Mouse (Mus musculus): ENCODE results near the gene Prkn. TPM values are rescaled to one million over a fixed set of nuclear protein-coding genes. Genes with fewer than 3 reads are reported as not detected.

The Prkn gene
- total RNA-seq, 2 experiments from 2014 or later: 12.3 to 13.1 TPM

- DNase-seq: no peak
Measured at GRCm38 (mm10) chr17:11402225-11402875, 562.2 kb downstream of the Prkn start.

DNA sequence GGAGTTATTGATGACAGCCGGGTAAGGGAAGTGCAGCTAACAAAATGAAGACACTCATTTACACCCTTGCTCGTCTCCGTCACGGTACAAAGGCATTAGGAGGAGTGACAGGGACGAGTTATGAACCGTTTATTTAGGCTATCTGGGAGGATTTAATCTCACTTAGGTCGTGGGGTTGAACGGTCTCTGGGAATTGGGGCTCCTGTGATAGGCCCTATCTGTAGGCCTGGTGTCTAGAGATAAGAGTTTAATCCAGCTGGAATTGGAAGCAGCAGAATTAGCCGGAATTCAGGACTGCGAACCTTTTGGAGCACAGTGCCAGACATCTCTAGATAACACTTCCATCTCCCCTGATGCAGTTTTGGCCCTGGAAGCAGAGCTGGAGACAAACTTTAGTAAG, 571.2 kb downstream of the Prkn start:
- DNase-seq: no peak

DNA sequence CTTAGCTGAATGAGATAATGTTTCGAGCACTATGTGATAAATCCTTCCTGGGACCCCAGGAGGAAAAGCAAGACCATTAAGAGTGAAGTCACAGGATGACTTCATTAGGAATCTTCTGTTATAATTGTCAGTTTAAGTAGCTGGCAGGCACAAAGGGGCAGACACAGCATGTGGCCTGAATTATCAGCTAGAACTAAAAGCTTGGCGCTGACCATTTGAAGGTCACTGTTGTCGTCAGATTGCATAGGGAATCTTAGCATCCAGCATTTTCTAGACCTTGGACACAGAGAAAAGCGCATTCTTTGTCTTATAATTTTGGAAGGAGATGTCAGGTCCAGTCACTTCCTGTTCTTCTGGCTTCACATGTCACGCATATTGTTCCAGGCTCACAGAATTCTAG, 573.5 kb downstream of the Prkn start:
- no peak for DNase-seq

DNA sequence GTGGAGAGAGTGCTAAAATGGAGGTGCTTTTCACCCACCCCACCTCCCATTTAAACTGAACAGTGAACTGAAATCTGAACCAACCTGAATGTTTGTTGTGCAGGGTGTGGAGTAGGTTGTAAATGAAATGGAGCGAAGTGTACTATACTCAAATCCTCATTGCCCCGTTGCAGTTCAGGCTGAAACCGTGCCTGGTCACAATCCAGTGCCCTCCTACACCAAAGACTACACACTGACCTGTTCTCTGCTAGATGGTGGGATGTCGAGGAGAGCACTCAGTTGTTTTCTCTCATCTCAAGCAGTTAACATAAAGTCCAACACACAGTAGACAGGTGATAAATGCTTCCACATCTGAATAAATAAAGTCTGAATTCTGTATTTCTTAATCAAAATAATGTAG, 574.1 kb downstream of the Prkn start:
- no peak for DNase-seq

GRCm38 (mm10) chr17:11417150-11417549, 577.0 kb downstream of the Prkn start:
- DNase-seq: no peak

GRCm38 (mm10) chr17:11419484-11419883, 579.3 kb downstream of the Prkn start:
- DNase-seq: peak in 1 of 2 experiments; percentile 7

DNA sequence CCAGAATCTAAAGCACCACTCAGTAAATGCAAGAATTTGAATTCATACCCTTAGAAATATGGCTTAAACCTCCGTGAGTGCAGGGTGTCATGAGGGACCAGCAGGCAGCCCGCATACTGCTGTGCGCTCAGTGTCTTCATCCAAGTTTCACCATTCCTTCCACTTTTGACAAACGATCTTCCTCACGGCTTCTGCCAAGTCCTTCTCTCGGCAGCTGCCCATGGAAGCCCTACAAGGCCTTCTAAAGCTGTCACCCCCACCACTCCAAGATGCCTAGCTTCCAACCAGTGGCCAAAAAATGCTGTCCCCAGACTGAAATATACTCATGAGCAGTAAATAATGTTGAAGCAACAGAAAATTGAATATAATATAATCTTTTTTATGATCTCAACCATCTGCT, 580.7 kb downstream of the Prkn start:
- no peak for DNase-seq

DNA sequence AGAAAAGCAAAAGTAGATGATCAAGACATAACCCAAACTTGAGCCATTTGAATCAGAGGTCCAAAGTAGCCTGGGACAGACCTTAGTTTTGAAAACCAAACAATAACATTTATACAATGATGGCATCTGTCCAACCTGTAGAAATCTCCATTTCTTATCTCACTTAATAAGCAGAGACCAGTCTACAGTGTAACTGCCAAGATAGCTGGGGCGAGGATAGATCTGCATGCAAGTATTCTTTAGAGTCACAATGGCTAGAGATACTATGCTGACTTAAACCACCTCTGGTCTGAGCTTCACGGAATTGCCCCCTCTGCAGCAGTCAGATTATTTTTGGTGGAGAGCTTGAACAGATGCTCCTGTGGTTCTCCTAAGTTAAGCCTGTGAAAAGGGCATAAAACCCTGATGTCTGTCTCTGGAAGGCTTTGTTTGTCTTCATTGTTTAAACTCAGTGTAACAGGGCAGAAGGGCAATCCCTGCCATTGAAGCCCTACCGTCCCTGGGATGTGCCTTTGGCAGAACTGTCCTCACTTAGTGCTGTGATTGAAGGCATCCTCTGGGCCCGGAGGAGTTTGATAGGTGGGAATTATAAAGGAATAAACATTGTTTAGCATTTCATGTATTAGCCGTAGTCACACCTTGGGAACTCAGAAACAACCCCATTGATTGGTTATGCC, 581.2 kb downstream of the Prkn start:
- no peak for DNase-seq

GRCm38 (mm10) chr17:11431323-11431722, 591.1 kb downstream of the Prkn start:
- DNase-seq: no peak

DNA sequence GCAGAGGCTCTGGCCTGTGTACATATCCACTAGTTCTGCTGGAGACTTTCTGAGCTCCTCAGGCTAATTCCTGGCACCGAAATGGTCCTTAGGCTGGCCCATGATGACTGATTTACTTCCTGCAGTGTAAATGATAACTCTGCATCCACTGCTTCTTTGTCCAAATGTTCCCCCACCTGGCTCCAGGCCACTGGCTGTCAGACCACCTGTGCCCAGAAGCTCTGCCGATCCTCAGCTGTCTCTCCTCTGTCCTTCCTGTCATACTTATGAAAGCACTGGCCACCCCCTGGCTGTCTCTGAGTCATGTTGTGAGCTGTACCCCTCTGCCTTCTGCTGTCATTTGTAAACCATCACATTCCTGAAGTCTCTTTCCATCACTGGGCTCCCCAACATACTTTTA, 592.4 kb downstream of the Prkn start:
- DNase-seq: no peak

GRCm38 (mm10) chr17:11462721-11463120, 622.5 kb downstream of the Prkn start:
- DNase-seq: no peak

DNA sequence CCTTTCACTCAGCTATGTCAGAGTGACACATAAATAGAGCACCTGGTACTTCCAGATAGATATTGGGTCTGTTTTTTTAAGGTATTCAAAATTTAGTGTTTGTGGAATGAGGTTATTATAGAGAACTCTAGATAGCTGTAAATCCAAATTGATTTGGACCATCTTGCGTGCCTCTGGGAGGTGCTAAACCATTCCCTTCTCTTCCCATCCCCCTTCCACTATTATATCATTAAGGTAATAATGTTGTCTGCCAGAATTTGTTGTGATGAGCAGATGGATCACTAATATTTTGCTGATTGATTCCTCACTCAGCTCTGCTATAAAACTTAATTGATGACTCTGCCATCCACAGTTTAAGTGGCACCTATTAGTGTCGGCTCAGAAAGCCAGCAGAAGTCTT, 625.9 kb downstream of the Prkn start:
- DNase-seq: no peak

DNA sequence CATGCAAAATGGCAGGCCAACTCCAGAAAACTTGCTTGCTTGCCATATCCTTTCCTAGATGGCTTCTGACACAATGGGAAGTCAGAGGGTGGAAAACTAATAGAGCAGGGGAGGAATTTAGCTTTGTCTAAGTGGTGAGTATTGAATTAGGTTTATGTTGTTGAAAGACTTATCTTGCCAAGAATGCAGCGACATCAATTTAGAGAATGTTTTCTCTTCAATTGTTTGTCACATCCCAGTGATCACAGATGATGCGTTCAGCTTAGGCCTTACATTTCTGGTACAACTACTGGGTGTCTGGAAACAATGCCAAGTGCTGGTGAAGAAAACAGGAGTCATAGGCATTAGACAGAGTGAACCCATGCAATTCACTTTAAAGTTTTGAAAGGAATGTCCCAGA, 628.4 kb downstream of the Prkn start:
- no peak for DNase-seq

DNA sequence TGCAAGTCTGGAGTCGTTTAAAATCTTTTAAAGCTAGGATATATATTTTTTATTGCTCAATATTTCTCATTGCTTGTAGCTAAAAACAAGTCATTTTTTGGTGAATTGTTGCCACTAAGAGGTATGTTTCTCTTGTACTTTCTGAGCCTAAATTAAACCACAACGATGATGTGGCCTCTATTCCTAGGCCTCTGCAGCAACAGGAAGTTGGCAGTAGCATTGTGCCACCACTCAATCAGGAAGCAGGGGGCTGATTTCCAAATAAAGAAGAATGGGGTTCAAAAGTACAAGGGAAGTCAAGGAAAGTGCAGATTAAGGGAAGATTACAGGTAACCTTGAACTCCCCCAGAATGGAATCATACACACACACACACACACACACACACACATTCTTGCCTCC, 642.8 kb downstream of the Prkn start:
- DNase-seq: no peak

- DNase-seq: no peak
Measured at GRCm38 (mm10) chr17:11490051-11490450, 649.9 kb downstream of the Prkn start.

DNA sequence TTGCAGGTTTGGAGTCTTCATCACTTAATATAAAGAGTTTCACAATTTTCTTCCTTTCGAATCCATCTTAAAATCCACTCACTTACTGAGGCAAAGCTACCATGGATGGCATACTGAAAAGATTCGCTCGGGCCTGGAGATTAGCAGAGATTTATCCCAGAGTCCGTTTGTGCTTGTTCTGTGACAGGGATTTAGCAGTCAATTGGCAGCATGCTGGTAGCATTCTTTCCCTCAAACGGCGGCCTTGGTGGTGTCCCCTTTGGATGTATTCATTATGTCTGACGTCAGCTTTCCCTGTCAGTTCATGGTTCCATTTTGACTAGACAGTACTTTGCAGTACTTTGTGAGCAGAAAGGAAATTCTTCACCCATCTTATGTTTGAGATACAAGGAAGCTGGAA, 662.4 kb downstream of the Prkn start:
- no peak for DNase-seq

DNA sequence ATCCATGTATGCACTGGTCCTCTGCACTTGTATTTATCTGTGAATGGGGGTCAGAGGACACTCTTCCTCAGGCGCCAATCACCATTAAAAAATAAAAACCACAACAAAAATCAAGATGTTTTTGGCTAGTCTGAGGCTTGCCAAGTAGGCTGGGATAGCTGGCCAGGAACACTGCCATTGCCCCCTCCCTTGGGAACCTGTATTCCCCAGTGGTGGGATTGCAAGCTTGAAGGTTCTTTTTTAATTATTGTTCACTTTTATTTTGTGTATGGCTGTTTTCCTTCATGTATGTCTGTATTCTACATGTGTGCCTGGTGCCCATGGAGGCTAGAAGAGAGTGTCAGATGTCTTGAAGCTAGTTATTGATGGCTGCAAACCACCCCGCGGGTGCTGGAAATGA, 664.3 kb downstream of the Prkn start:
- DNase-seq: no peak

DNA sequence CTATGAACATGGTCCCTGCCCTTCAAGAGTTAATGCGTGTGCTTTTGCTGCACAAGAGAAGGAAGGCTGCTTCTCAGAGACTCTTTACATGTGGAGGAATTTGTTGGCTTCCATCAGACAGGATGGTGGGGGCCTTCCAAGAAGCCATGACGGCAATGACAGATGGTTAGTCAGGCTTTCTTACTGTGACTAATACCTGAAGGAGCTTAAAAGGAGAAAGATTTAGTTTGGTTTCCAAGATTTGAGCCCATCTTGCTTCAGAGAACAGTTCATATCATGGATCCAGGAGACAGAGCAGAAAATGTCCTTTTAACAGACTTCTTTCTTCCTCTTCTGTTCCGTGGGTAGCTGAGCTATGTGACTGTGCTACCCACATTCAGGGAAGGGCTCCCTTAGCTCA, 666.9 kb downstream of the Prkn start:
- no peak for DNase-seq

GRCm38 (mm10) chr17:11510081-11510480, 669.9 kb downstream of the Prkn start:
- no peak for DNase-seq

DNA sequence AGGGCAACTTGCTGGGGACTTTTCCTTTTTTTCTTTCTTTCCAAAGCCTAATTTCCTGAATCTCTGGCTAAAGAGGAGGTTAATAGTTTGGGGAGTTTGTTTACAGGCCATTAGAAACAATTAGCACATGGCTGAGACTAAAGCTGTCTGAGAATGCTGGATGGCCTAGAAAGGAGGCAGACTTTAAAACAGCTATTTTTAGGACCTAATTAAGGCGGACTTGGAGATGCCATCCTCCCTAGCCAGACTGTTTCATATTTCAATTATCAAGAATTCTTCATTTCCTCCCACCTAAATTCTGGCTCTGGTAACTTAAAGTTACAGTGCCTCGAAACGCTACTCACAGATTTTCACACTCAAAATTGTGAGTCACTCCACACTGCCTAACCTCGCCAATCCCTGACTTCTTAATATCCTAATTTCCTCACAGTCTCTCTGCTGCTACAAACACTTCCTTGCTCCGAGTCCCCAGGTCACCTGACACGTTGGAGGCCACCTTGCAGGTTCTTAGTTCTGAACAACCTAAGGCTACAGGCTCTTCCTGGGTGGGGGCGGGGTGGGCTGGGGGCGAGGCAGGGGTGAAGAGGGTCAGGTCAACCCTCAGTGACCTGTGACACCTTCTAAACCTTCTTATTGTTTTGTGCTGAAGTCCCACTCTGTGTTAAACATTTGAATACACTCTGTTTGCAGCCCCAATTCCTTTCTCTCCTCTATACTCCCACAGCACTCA, 674.0 kb downstream of the Prkn start:
- DNase-seq: no peak

- no peak for DNase-seq
Measured at GRCm38 (mm10) chr17:11515619-11516018, 675.4 kb downstream of the Prkn start.

GRCm38 (mm10) chr17:11516165-11516564, 676.0 kb downstream of the Prkn start:
- no peak for DNase-seq

GRCm38 (mm10) chr17:11532066-11532465, 691.9 kb downstream of the Prkn start:
- no peak for DNase-seq

- DNase-seq: no peak
Measured at GRCm38 (mm10) chr17:11532748-11533147, 692.6 kb downstream of the Prkn start.
